Mouse (Mus musculus) urinary bladder, postnatal 25 days (tissue): ENCODE measurements around the gene BC024978.

Source experiments
- DNase-seq: peaks from one replicate; pipeline ENCODE4 v3.0.0; 2022; ENCODE audit warnings: low spot score

Gene BC024978

GRCm38 (mm10) chr7:27259271-27259721 lies 63.7 kb downstream of the BC024978 start:
- DNase-seq: peak; percentile 18

DNA sequence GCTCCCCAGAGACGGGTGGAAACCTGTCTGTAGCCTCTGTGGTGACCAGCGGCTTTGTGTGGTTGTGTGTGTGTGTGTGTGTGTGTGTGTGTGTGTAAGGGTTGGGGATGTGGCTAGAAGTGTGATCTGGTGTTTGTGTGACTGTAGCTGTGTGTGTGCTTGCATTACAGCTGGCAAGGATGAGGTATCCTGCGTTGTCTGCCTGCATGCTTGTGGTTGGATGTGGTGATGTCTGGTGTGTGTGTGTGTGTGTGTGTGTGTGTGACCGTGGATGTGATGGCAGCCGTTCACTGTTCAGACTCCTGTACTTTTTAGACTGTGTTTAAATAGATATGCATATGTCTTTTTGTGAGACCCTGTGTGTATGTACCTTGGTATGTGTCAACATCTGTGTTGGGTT lies 64.2 kb downstream of the BC024978 start:
- no peak for DNase-seq
